Mouse (Mus musculus) B cell, adult (primary cell): ENCODE data around the gene Ubqln2. TPM values are rescaled to one million over a fixed set of nuclear protein-coding genes. Genes with fewer than 3 reads are reported as not detected.

ENCODE experiments used
- total RNA-seq: library from RNA; stranded (reverse); gene quantifications from 4 replicates; pipeline ENCODE4 v1.2.4, GENCODE M21; 2023; ENCODE audit not compliant: inconsistent age

The Ubqln2 gene
- total RNA-seq, result 46.0 to 53.1 TPM (median 51.4 TPM) in 4 replicates

DNA sequence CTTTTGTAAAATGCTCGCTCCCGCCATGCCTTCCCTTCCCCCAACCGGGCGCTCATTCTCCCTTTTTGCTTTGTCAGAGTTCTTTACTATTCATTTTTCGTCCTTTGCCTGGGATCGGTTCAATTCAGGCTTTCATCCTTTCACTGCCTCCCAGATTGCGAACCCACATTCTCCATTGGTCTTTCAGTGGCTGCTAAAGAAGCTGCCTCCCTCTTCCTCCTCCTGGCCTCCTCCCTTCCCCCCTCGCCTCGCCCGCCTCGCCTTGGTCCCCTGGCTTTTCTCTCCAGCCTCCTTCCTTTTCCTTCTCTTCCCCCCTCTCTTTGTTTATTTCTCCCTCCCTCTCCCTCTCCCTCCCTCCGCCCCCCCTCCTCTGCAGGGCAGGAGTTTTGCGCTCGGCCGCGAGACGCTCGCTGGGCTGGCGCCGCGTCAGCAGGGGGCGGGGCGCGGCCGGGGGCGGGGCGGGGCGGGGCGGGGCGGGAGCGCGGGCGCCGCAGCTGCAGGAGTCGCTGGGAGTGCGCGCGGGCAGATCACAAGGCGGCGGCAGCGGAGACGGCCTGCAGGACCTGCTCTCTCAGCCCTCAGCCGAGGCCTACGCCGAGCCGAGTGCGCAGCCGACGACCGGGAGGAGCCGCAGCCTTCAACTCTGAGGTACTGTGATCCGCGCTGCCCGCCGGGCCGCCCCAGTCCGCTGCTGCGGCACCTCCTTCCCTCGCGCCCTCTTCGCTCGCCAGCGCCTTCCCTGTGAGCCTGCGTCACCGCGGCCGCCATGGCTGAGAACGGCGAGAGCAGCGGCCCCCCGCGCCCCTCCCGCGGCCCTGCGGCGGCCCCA lies at the start of gene Ubqln2:
Ubqln2 (plus strand) TSS at position 540 of the 829 bp plus-strand sequence.

Other genes starting within 250 kb of the Ubqln2 start
- gene Cypt3, start 60.4 kb downstream of the Ubqln2 start, total RNA-seq, result not detected in 4 replicates
- gene Kctd12b, start 198.2 kb downstream of the Ubqln2 start, total RNA-seq, result 0.10 to 0.48 TPM (median 0.42 TPM) in 4 replicates
- gene Nbdy, start 225.4 kb downstream of the Ubqln2 start, total RNA-seq, result 5.9 to 10.5 TPM (median 7.8 TPM) in 4 replicates